Mouse (Mus musculus) cerebellum, postnatal 25 days (tissue): ENCODE results near the gene Tspan9.

Source experiments
- DNase-seq, 2 experiments: peaks; one replicate each; pipeline ENCODE4 v3.0.0; 2021; ENCODE audit warnings: mixed read lengths in 2 of 2

Tspan9 gene

GRCm38 (mm10) chr6:128070921-128071558 is 72.4 kb downstream of the Tspan9 start:
- DNase-seq, result peak; percentile 72 to 77

GRCm38 (mm10) chr6:128070072-128070872 is 73.1 kb downstream of the Tspan9 start:
- peak in 1 of 2 experiments; percentile 61 for DNase-seq

GRCm38 (mm10) chr6:128068144-128068543 is 75.2 kb downstream of the Tspan9 start:
- DNase-seq, result no peak

- peak; percentile 80 for DNase-seq
Measured at GRCm38 (mm10) chr6:128065982-128066381, 77.4 kb downstream of the Tspan9 start.

- peak; percentile 62 to 70 for DNase-seq
Measured at GRCm38 (mm10) chr6:128063501-128063900, 79.9 kb downstream of the Tspan9 start.

- DNase-seq, result peak in 1 of 2 experiments; percentile 63
Measured at GRCm38 (mm10) chr6:128062784-128063183, 80.6 kb downstream of the Tspan9 start.

GRCm38 (mm10) chr6:128062216-128062615 is 81.2 kb downstream of the Tspan9 start:
- peak; percentile 85 to 89 for DNase-seq

- peak; percentile 17 to 21 for DNase-seq
Measured at GRCm38 (mm10) chr6:128061342-128061741, 82.1 kb downstream of the Tspan9 start.

GRCm38 (mm10) chr6:128058570-128058969 is 84.8 kb downstream of the Tspan9 start:
- peak; percentile 78 to 79 for DNase-seq

GRCm38 (mm10) chr6:128058157-128058556 is 85.2 kb downstream of the Tspan9 start:
- DNase-seq, result peak in 1 of 2 experiments; percentile 39

GRCm38 (mm10) chr6:128053000-128053732 is 90.2 kb downstream of the Tspan9 start:
- no peak for DNase-seq

- DNase-seq, result peak; percentile 75 to 78
Measured at GRCm38 (mm10) chr6:128047671-128048070, 95.7 kb downstream of the Tspan9 start.

- no peak for DNase-seq
Measured at GRCm38 (mm10) chr6:128047239-128047638, 96.2 kb downstream of the Tspan9 start.

- peak in 1 of 2 experiments; percentile 25 for DNase-seq
Measured at GRCm38 (mm10) chr6:128046799-128047198, 96.6 kb downstream of the Tspan9 start.

- no peak for DNase-seq
Measured at GRCm38 (mm10) chr6:128044691-128045090, 98.7 kb downstream of the Tspan9 start.

GRCm38 (mm10) chr6:128043486-128043885 is 99.9 kb downstream of the Tspan9 start:
- no peak for DNase-seq

GRCm38 (mm10) chr6:128041836-128042235 is 101.6 kb downstream of the Tspan9 start:
- no peak for DNase-seq

- DNase-seq, result peak in 1 of 2 experiments; percentile 23
Measured at GRCm38 (mm10) chr6:128039077-128039766, 104.2 kb downstream of the Tspan9 start.

- no peak for DNase-seq
Measured at GRCm38 (mm10) chr6:128038568-128038967, 104.8 kb downstream of the Tspan9 start.

- peak; percentile 40 to 48 for DNase-seq
Measured at GRCm38 (mm10) chr6:128036597-128036996, 106.8 kb downstream of the Tspan9 start.

GRCm38 (mm10) chr6:128035930-128036309 is 107.5 kb downstream of the Tspan9 start:
- DNase-seq, result peak in 1 of 2 experiments; percentile 66

GRCm38 (mm10) chr6:128035250-128035929 is 108.0 kb downstream of the Tspan9 start:
- peak; percentile 86 to 89 for DNase-seq
